ENCODE assay signal across 13 mouse cellular contexts in the genomic region with DNA sequence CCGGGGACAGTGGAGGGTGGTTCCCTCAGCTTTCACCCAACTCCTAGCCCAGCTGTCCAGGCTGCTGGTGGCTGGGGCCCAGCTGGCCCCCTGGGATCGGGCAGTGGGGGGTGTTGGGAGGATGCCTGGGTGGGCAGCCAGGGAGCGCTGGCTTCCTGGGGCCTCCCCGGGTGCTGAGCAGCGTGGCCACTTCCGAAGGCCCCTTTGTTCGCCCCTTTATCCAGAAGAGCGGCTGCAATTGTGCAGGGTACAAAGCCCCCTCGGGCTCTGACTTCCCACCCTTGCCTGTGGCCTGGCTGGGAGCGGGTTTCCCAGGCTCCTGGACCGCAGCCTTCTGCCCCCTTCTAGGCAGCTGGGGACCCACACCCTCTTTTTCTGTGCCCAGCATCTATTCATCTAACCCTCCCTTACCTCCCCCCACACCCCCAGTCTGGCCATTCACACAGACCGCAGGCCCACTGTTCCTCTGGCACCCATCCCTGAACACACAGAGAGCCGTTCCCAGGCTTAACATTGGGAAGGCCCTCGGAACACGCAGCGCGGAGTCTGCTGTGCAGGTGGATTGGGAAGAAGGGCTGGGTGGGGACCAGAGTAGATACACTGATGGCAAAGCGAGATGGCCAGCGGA. TPM values are rescaled to one million over a fixed set of nuclear protein-coding genes. Genes with fewer than 3 reads are reported as not detected.
A peak's percentile ranks its signal among the peaks of the same experiment; 100 is the strongest.
DNase-seq lines count a peak whose midpoint lies in the region; ATAC-seq lines count a peak whose summit lies in the region.
"Had no signal": no experiment of that assay in that cellular context is flagged by ENCODE, and none has a peak within 500 bp of the region (broad histone marks: within the 10 kb centered on the region; RNA-seq: fewer than 3 reads in every experiment).

No protein-coding gene starts in this region.

- DNase-seq in left cerebral cortex, postnatal 4 days, result peak; percentile 65
- no peak for DNase-seq in left cerebral cortex, adult 9 months (ENCODE audit: low spot score in 2 of 2)
- DNase-seq in forebrain, embryonic 11.5 days (ENCODE audit: low spot score), result peak; percentile 58
- DNase-seq in hindbrain, embryonic 10.5 days (ENCODE audit: low spot score), result peak; percentile 62
- no peak for DNase-seq in gastrocnemius, postnatal 14 days
- DNase-seq: thymus, postnatal 14 days had no signal

- 30% methylated on average over 19 of the region's 19 CpGs for WGBS in forebrain, embryonic 11.5 days
- 39% methylated on average over 19 of the region's 19 CpGs for WGBS in hindbrain, embryonic 10.5 days
- 19% methylated on average over 18 of the region's 19 CpGs for WGBS in midbrain, embryonic 15.5 days

- H3K4me3 ChIP-seq in forebrain, embryonic 11.5 days (ENCODE audit: low read depth, low read length), result no peak overlapping the region
- H3K4me3 ChIP-seq in hindbrain, embryonic 10.5 days, result no peak overlapping the region
- no peak overlapping the region for H3K4me3 ChIP-seq in midbrain, embryonic 15.5 days
- H3K4me3 ChIP-seq: myocyte had no signal

- no peaks in the 10 kb centered on the region for H3K9me3 ChIP-seq in forebrain, embryonic 11.5 days (ENCODE audit: control insufficient read depth, low read length)
- H3K9me3 ChIP-seq in hindbrain, embryonic 10.5 days, result no peaks in the 10 kb centered on the region
- no peaks in the 10 kb centered on the region for H3K9me3 ChIP-seq in midbrain, embryonic 15.5 days

- peaks cover 21% of the 10 kb centered on the region for H3K4me1 ChIP-seq in forebrain, embryonic 11.5 days (replicated peaks; ENCODE audit: control insufficient read depth, insufficient read depth, low read length)
- H3K4me1 ChIP-seq in hindbrain, embryonic 10.5 days (replicated peaks), result peaks cover 66% of the 10 kb centered on the region
- peaks cover 10% of the 10 kb centered on the region for H3K4me1 ChIP-seq in midbrain, embryonic 15.5 days

- peak overlapping the region; percentile 1; the same call in 1 of the 2 replicates for H3K27ac ChIP-seq in forebrain, embryonic 11.5 days (ENCODE audit: low read depth, low read length)
- peak overlapping the region; percentile 88 for H3K27ac ChIP-seq in hindbrain, embryonic 10.5 days
- peak overlapping the region; percentile 72 for H3K27ac ChIP-seq in midbrain, embryonic 15.5 days
- H3K27ac ChIP-seq: kidney, postnatal 0 days had no signal

- peak overlapping the region; percentile 23; the same call in 1 of the 2 replicates for H3K9ac ChIP-seq in forebrain, embryonic 11.5 days (ENCODE audit: low read length)
- no peak overlapping the region for H3K9ac ChIP-seq in midbrain, embryonic 15.5 days

- H3K36me3 ChIP-seq in forebrain, embryonic 11.5 days (ENCODE audit: control insufficient read depth, insufficient read depth, low read length), result no peaks in the 10 kb centered on the region
- no peaks in the 10 kb centered on the region for H3K36me3 ChIP-seq in hindbrain, embryonic 10.5 days
- H3K36me3 ChIP-seq in midbrain, embryonic 15.5 days (replicated peaks), result no peaks in the 10 kb centered on the region

- intact Hi-C loops in left cerebral cortex, postnatal 4 days (cut with DNase I), result no loop called here
- intact Hi-C loops in gastrocnemius, postnatal 14 days (cut with DNase I; ENCODE audit: low total_unique reads), result no loop called here

- peak; percentile 51; the same call in 1 of the 2 replicates for ATAC-seq in forebrain, embryonic 11.5 days (replicated peaks; ENCODE audit: low FRiP score)
- peak; percentile 78 for ATAC-seq in midbrain, embryonic 15.5 days (replicated peaks)
- no peak for ATAC-seq in activated CD4-positive, CD25-positive, alpha-beta regulatory T cell, adult 4 months
- ATAC-seq: lung, postnatal 0 days had no signal

- H3K27me3 ChIP-seq in forebrain, embryonic 11.5 days (ENCODE audit: control insufficient read depth, insufficient read depth, low read length), result no peaks in the 10 kb centered on the region
- H3K27me3 ChIP-seq in hindbrain, embryonic 10.5 days (ENCODE audit: insufficient read depth, poor library complexity, severe bottlenecking), result peaks cover 97% of the 10 kb centered on the region
- H3K27me3 ChIP-seq in midbrain, embryonic 15.5 days (replicated peaks), result no peaks in the 10 kb centered on the region

- no peak overlapping the region for H3K4me2 ChIP-seq in forebrain, embryonic 11.5 days (ENCODE audit: low read depth, low read length, severe bottlenecking)
- H3K4me2 ChIP-seq in midbrain, embryonic 15.5 days, result no peak overlapping the region

RNA-seq across cellular contexts. Expression of a gene that starts 45.2 kb away (rescaled TPM):
- 1 to 10 TPM; 2.4 to 3.7 TPM for total RNA-seq in left cerebral cortex, postnatal 4 days (2021)
- 5.5 and 6.8 TPM in 2 replicates for polyA plus RNA-seq in forebrain, embryonic 11.5 days (2014; fragmentation: Nextera tagmentation; extraction: Ambion mirVana)
- polyA plus RNA-seq in hindbrain, embryonic 10.5 days (2016; fragmentation: Nextera tagmentation; extraction: Ambion mirVana), result 0.12 and 0.67 TPM in 2 replicates
- 1.9 and 2.1 TPM in 2 replicates for polyA plus RNA-seq in midbrain, embryonic 15.5 days (2015; fragmentation: Nextera tagmentation; extraction: Ambion mirVana)
- polyA plus RNA-seq in activated CD4-positive, CD25-positive, alpha-beta regulatory T cell, adult 4 months (2017; shearing (Covaris generic)), result not detected
- total RNA-seq in gastrocnemius, postnatal 14 days (2021), result not detected
- total RNA-seq: gastrocnemius, postnatal 4 days; heart, postnatal 25 days had no signal
- polyA plus RNA-seq: myocyte had no signal

Comparison
In these comparisons a context has a peak if more than half of its experiments do, and no peak if none do; other contexts are left out.
1. DNase-seq: peak in left cerebral cortex, postnatal 4 days (single experiment), forebrain, embryonic 11.5 days (single experiment) and hindbrain, embryonic 10.5 days (single experiment); none in left cerebral cortex, adult 9 months (0 of 2) and gastrocnemius, postnatal 14 days (single experiment).
2. H3K27ac ChIP-seq: peak in every context shown above with its lines; median percentile 88 in hindbrain, embryonic 10.5 days; 72 in midbrain, embryonic 15.5 days; 1 in forebrain, embryonic 11.5 days.